Mouse (Mus musculus): Measurements from ENCODE around the gene Jdp2. TPM values are rescaled to one million over a fixed set of nuclear protein-coding genes. Genes with fewer than 3 reads are reported as not detected.
"Not testable (repeated sequence)": the region's sequence is repeated elsewhere in the genome, so short reads cannot be mapped to it uniquely, and the experiment has no call there.

Jdp2 gene
- total RNA-seq, 2 experiments from 2014 or later: 19.3 to 21.5 TPM

- DNase-seq (ENCODE audit: low spot score in 2 of 2): no peak
Measured at GRCm38 (mm10) chr12:85632321-85632720, 33.5 kb downstream of the Jdp2 start.

- no peak for DNase-seq (ENCODE audit: low spot score in 2 of 2)
Measured at GRCm38 (mm10) chr12:85637932-85638331, 39.1 kb downstream of the Jdp2 start.

- no peak for DNase-seq (ENCODE audit: low spot score in 2 of 2)
Measured at GRCm38 (mm10) chr12:85638541-85639325, 39.9 kb downstream of the Jdp2 start.

- peak; percentile 34 to 60 for DNase-seq (ENCODE audit: low spot score in 2 of 2)
Measured at GRCm38 (mm10) chr12:85639326-85640008, 40.6 kb downstream of the Jdp2 start.

GRCm38 (mm10) chr12:85640852-85641563 is 42.2 kb downstream of the Jdp2 start:
- DNase-seq (ENCODE audit: low spot score in 2 of 2): no peak

- DNase-seq (ENCODE audit: low spot score in 2 of 2): no peak
Measured at GRCm38 (mm10) chr12:85641564-85641931, 42.7 kb downstream of the Jdp2 start.

GRCm38 (mm10) chr12:85643735-85644134 is 44.9 kb downstream of the Jdp2 start:
- DNase-seq (ENCODE audit: low spot score in 2 of 2): no peak

GRCm38 (mm10) chr12:85645664-85646063 is 46.8 kb downstream of the Jdp2 start:
- no peak for DNase-seq (ENCODE audit: low spot score in 2 of 2)

- no peak for DNase-seq (ENCODE audit: low spot score in 2 of 2)
Measured at GRCm38 (mm10) chr12:85647346-85647745, 48.5 kb downstream of the Jdp2 start.

- DNase-seq (ENCODE audit: low spot score in 2 of 2): no peak
Measured at GRCm38 (mm10) chr12:85647955-85648354, 49.1 kb downstream of the Jdp2 start.

- no peak for DNase-seq (ENCODE audit: low spot score in 2 of 2)
Measured at GRCm38 (mm10) chr12:85659319-85659718, 60.5 kb downstream of the Jdp2 start.

GRCm38 (mm10) chr12:85660855-85661254 is 62.0 kb downstream of the Jdp2 start:
- no peak for DNase-seq (ENCODE audit: low spot score in 2 of 2)

GRCm38 (mm10) chr12:85662232-85662631 is 63.4 kb downstream of the Jdp2 start:
- not testable (repeated sequence) for DNase-seq (ENCODE audit: low spot score in 2 of 2)

GRCm38 (mm10) chr12:85662896-85663295 is 64.1 kb downstream of the Jdp2 start:
- peak; percentile 40 to 78 for DNase-seq (ENCODE audit: low spot score in 2 of 2)

GRCm38 (mm10) chr12:85666112-85666511 is 67.3 kb downstream of the Jdp2 start:
- DNase-seq (ENCODE audit: low spot score in 2 of 2): no peak

GRCm38 (mm10) chr12:85667071-85667470 is 68.2 kb downstream of the Jdp2 start:
- DNase-seq (ENCODE audit: low spot score in 2 of 2): no peak

GRCm38 (mm10) chr12:85668696-85669095 is 69.9 kb downstream of the Jdp2 start:
- no peak for DNase-seq (ENCODE audit: low spot score in 2 of 2)

- DNase-seq (ENCODE audit: low spot score in 2 of 2): no peak
Measured at GRCm38 (mm10) chr12:85670080-85670479, 71.3 kb downstream of the Jdp2 start.

- DNase-seq (ENCODE audit: low spot score in 2 of 2): no peak
Measured at GRCm38 (mm10) chr12:85673914-85674313, 75.1 kb downstream of the Jdp2 start.

- no peak for DNase-seq (ENCODE audit: low spot score in 2 of 2)
Measured at GRCm38 (mm10) chr12:85679117-85679516, 80.3 kb downstream of the Jdp2 start.

GRCm38 (mm10) chr12:85679808-85680207 is 81.0 kb downstream of the Jdp2 start:
- no peak for DNase-seq (ENCODE audit: low spot score in 2 of 2)

GRCm38 (mm10) chr12:85682328-85682727 is 83.5 kb downstream of the Jdp2 start:
- DNase-seq (ENCODE audit: low spot score in 2 of 2): no peak

Data from gastrocnemius, postnatal 4 days (tissue).